Mouse (Mus musculus): ENCODE measurements around the gene Dcaf8. TPM values are rescaled to one million over a fixed set of nuclear protein-coding genes. Genes with fewer than 3 reads are reported as not detected.

The Dcaf8 gene
- 77.8 and 82.3 TPM in 2 replicates for polyA plus RNA-seq (2016; fragmentation: Nextera tagmentation; extraction: Ambion mirVana)

DNA sequence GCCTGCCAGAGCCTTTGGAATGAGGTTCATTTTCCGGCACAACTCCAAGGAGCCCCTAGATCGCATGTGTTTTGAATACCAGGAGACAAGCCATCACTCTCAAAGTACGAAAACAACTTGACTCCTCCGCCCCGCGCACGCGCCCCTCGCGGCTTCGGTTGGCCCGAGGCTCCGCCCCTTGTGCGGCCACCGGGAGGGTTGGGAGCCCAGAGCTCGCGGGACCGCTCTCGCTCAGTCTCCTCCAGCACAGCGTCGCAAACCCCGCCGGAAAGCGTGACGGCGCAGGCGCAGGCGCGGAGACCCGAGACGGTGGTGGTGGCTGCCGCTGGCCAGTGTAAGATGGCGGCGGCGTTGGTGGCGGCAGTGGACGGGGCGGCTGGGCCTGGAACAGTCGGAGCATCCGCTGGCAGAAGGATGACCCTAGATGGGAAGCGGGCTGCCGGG, at the start of gene Dcaf8:
Gene Dcaf8, plus strand, starts transcription at position 250 of the 444 bp plus-strand sequence.
- H3K27me3 ChIP-seq (replicated peaks): no peaks in the 10 kb centered on the region
- H3K27ac ChIP-seq: peak within 1 kb of the TSS; percentile 95
- peak within 1 kb of the TSS; percentile 97 for H3K9ac ChIP-seq
- H3K9me3 ChIP-seq (replicated peaks): no peaks in the 10 kb centered on the region
- peaks cover 35% of the 10 kb centered on the region for H3K4me1 ChIP-seq
- peaks cover 31% of the 10 kb centered on the region for H3K36me3 ChIP-seq
- peak; percentile 98 for ATAC-seq
- 0% methylated on average over 42 of the region's 42 CpGs for WGBS (ENCODE audit: insufficient replicate concordance)
- peak within 1 kb of the TSS; percentile 89 for H3K4me3 ChIP-seq
- peak within 1 kb of the TSS; percentile 71 for H3K4me2 ChIP-seq

DNA sequence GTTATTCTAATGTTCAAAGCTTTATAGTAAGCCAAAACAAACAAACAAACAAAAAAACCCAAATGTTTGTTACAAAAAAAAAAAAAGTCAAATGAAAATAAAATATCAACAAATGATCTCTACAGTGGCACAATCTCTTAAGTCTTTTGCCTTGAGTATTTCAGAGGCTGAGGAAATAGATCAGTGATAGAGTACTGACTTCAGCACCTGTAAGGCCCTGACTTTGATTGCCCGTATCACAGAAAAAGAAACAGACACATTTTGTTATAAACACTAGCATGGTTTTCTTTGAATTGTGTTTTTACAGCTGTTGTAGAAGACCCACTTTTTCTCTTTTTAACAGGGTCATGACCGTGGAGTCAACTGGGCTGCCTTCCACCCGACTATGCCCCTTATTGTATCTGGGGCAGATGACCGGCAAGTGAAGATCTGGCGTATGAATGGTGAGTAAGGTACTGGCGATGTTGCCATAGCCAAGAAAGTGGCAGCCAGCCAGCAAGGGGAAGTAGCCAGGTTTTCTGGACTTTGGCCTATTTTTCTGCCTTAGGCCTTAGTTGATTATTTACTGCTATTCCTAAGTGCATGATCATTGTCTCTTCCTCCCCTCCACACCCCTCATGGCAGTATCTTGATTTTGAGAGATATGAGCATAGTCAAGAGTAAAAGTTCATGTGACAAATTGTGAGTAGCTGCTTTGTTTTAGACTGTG, 48.4 kb upstream of the Dcaf8 start:
- H3K4me3 ChIP-seq: no peak overlapping the region
- no peaks in the 10 kb centered on the region for H3K4me1 ChIP-seq
- H3K36me3 ChIP-seq: peaks cover 83% of the 10 kb centered on the region
- no peak overlapping the region for H3K27ac ChIP-seq
- no peak overlapping the region for H3K4me2 ChIP-seq
- H3K9me3 ChIP-seq (replicated peaks): no peaks in the 10 kb centered on the region
- ATAC-seq: no peak
- H3K9ac ChIP-seq: no peak overlapping the region
- no peaks in the 10 kb centered on the region for H3K27me3 ChIP-seq (replicated peaks)
- 88% methylated on average over 6 of the region's 6 CpGs for WGBS (ENCODE audit: insufficient replicate concordance)

DNA sequence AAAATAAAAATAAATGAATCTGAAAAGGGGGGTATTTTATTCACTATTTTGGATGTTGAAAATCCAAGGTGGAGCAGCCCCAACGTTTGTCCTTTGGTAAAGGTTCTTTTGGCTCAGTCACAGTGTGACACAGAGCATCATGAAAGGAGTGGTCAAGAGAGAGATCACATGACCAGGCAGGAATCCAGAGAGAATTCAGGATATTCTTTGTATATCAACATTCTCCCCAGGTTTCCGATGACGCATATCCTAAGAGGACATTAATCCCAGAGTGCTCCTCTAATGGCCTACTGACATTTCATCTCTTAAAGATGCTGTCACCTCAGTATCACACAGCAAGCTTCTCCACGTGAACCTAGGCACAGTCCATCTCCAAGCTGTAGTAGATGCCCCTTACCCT, 44.3 kb upstream of the Dcaf8 start:
- 77% methylated on average over 4 of the region's 4 CpGs for WGBS (ENCODE audit: insufficient replicate concordance)
- H3K9ac ChIP-seq: no peak overlapping the region

DNA sequence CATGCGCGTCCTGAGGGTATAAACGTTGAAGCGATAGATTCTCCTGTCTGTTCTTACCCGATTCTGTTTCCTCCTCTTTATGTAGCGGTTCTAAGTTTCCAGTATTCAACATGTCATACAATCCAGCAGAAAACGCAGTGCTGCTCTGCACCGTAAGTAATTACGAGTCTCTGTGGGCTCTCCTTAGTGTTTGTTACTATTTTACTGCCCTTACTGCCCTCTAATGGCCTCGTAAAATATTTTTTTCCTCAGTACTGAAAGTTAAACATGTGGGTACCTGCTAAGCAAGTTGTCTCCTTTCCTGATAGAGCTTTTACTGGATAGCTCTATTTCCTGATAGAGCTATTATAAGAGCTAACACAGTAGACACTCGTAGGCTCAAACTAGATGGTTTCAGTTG, 42.8 kb upstream of the Dcaf8 start:
- Histone ChIP-seq H3K9me3 (replicated peaks) (no peaks in the 10 kb centered on the region), H3K4me1 (no peaks in the 10 kb centered on the region), H3K36me3 (peaks cover 98% of the 10 kb centered on the region), H3K9ac (no peak overlapping the region), H3K4me2 (no peak overlapping the region), H3K27me3 (replicated peaks) (no peaks in the 10 kb centered on the region), H3K27ac (no peak overlapping the region), H3K4me3 (no peak overlapping the region)
- no peak for ATAC-seq
- 88% methylated on average over 11 of the region's 11 CpGs for WGBS (ENCODE audit: insufficient replicate concordance)

More for the DNA sequence above, 44.3 kb upstream of the Dcaf8 start:
- no peaks in the 10 kb centered on the region for H3K27me3 ChIP-seq (replicated peaks)
- no peaks in the 10 kb centered on the region for H3K4me1 ChIP-seq
- no peak overlapping the region for H3K4me2 ChIP-seq
- no peak overlapping the region for H3K4me3 ChIP-seq
- no peak for ATAC-seq
- H3K27ac ChIP-seq: no peak overlapping the region
- peaks cover 95% of the 10 kb centered on the region for H3K36me3 ChIP-seq
- H3K9me3 ChIP-seq (replicated peaks): no peaks in the 10 kb centered on the region

DNA sequence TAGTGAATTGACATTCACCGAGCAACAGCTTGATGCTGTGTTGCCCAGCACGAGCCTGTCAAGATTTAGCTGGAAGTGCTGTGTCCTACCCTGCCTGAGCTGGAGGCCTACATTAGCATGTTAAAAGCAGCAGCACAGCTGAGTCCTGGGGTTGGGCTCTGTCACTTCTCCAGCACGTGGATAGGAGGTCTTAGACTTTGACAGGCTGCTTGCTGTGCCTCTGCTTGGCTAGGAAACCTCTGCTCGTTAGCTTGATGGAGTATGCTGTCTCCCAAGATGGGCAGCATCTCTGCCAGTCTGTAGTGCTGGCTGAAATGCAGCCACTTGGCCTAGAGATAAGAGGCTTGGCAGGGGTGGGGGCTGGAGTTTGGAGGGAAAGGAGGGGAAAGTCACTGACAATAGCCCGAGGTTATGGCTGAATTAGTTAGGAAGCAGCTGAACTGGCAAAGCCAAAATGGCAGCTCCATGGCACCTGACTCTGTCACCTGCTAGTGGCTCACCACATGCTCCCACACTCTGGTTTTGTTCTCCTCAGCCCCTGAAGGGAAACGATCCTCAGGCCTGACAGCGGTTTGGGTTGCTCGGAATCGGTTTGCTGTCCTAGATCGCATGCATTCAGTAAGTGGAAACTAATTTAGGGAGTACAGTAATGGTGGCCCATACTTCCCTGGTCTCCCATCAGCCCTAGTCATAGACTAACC, 40.0 kb upstream of the Dcaf8 start:
- no peak for ATAC-seq
- Histone ChIP-seq H3K9me3 (replicated peaks) (no peaks in the 10 kb centered on the region), H3K27me3 (replicated peaks) (no peaks in the 10 kb centered on the region), H3K36me3 (peaks cover 100% of the 10 kb centered on the region), H3K27ac (no peak overlapping the region), H3K4me1 (no peaks in the 10 kb centered on the region), H3K4me3 (no peak overlapping the region), H3K9ac (no peak overlapping the region), H3K4me2 (no peak overlapping the region)
- WGBS (ENCODE audit: insufficient replicate concordance): 86% methylated on average over 10 of the region's 10 CpGs

DNA sequence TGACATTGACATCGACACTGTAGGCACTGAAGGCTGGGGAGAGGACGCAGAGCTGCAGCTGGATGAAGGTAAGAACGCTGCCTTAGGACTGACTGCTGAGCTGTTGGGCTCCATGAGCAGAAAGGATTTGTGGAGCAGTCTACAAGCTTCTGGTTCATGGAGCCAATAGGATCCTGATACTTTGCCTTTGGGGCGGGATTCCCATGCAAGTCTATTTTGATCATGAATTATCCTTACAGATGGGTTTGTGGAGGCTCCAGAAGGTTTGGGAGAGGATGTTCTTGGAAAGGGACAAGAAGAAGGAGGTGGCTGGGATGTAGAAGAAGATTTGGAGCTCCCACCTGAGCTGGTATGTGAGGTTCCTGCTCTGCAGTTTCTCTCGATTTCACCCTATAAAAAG, 30.9 kb upstream of the Dcaf8 start:
- H3K9me3 ChIP-seq (replicated peaks): no peaks in the 10 kb centered on the region
- H3K27me3 ChIP-seq (replicated peaks): no peaks in the 10 kb centered on the region
- no peak overlapping the region for H3K27ac ChIP-seq
- no peak overlapping the region for H3K4me3 ChIP-seq
- H3K9ac ChIP-seq: no peak overlapping the region
- H3K4me1 ChIP-seq: no peaks in the 10 kb centered on the region
- 86% methylated on average over 5 of the region's 5 CpGs for WGBS (ENCODE audit: insufficient replicate concordance)
- no peak for ATAC-seq
- no peak overlapping the region for H3K4me2 ChIP-seq
- peaks cover 99% of the 10 kb centered on the region for H3K36me3 ChIP-seq

DNA sequence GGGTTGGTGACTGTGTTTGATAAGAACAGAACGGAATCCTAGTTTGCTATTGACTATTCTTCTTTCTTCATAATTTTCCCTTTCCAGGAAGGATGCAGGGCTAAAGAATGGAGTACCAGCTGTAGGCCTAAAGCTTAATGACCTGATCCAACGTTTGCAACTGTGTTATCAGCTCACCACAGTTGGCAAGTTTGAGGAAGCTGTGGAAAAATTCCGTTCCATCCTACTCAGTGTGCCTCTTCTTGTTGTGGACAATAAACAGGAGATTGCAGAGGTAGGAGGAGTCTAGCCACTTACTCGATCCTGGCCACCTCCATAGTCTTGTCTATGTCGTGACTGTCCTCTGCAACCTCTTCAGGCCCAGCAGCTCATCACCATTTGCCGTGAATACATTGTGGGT, 28.8 kb upstream of the Dcaf8 start:
- Histone ChIP-seq H3K4me2 (no peak overlapping the region), H3K27ac (no peak overlapping the region), H3K36me3 (peaks cover 96% of the 10 kb centered on the region), H3K27me3 (replicated peaks) (no peaks in the 10 kb centered on the region), H3K9me3 (replicated peaks) (no peaks in the 10 kb centered on the region), H3K4me3 (no peak overlapping the region), H3K9ac (no peak overlapping the region), H3K4me1 (no peaks in the 10 kb centered on the region)
- no peak for ATAC-seq
- WGBS (ENCODE audit: insufficient replicate concordance): 63% methylated on average over 6 of the region's 6 CpGs

DNA sequence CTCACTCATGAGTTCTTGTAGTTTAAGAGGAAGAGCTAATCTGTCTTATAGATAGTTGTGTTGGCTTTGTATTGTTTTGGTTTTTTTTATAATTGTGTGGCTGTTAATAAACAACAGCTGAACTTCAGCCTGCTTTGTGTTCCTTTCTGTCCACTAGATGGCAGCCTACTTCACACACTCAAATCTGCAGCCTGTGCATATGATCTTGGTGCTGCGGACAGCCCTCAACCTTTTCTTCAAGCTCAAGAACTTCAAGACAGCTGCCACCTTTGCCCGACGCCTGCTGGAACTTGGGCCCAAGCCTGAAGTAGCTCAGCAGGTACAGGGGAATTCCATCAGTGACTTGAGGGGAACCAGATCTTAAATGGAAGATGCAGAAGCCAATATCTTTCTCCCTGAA, 28.2 kb upstream of the Dcaf8 start:
- Histone ChIP-seq H3K27ac (no peak overlapping the region), H3K4me2 (no peak overlapping the region), H3K4me3 (no peak overlapping the region), H3K27me3 (replicated peaks) (no peaks in the 10 kb centered on the region), H3K9ac (no peak overlapping the region), H3K9me3 (replicated peaks) (no peaks in the 10 kb centered on the region), H3K36me3 (peaks cover 90% of the 10 kb centered on the region), H3K4me1 (no peaks in the 10 kb centered on the region)
- WGBS (ENCODE audit: insufficient replicate concordance): 61% methylated on average over 3 of the region's 3 CpGs
- ATAC-seq: no peak

DNA sequence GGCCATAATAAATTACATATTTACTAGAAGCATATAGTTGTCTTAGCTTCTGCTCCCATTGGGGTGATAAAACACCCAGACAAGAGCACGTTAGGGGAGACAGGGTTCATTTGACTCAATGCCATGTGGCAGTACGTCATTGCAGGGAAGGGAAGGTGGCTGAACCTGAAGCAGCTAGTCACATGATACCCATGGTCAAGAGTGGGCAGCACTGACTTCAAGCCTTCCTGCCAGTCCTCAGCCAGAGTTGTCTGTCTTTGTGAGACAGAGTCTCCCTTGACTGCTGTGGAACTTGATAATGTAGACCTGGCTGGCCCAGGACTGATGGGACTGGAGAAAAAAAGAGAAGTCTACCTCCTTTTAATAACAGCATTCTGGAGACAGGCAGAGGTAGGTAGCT, 25.2 kb upstream of the Dcaf8 start:
- Histone ChIP-seq H3K9ac (no peak overlapping the region), H3K4me1 (peaks cover 13% of the 10 kb centered on the region), H3K4me3 (no peak overlapping the region), H3K36me3 (peaks cover 60% of the 10 kb centered on the region), H3K27ac (no peak overlapping the region), H3K27me3 (replicated peaks) (no peaks in the 10 kb centered on the region), H3K9me3 (replicated peaks) (no peaks in the 10 kb centered on the region), H3K4me2 (no peak overlapping the region)
- 83% methylated on average over 2 of the region's 2 CpGs for WGBS (ENCODE audit: insufficient replicate concordance)
- no peak for ATAC-seq

DNA sequence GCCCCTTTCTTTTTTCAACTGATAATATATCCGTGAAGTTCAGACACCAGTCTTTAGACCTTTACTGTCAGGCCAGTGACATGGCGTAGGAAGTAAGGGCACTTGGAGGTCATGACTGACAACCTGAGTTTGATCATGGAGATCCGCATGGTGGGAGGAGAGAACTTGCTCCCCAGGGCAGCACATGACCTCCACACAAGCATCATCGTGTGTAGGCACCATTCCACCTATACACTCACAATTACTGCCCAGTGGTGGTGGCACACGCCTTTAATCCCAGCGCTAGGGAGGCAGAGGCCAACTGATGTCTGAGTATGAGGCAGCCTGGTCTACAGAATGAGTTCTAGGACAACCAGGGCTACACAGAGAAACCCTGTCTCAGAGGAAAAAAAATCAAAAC, 23.3 kb upstream of the Dcaf8 start:
- H3K27me3 ChIP-seq (replicated peaks): no peaks in the 10 kb centered on the region
- 71% methylated on average over 6 of the region's 6 CpGs for WGBS (ENCODE audit: insufficient replicate concordance)
- H3K4me1 ChIP-seq: peaks cover 17% of the 10 kb centered on the region
- no peak for ATAC-seq
- no peak overlapping the region for H3K27ac ChIP-seq
- H3K4me2 ChIP-seq: no peak overlapping the region
- peaks cover 53% of the 10 kb centered on the region for H3K36me3 ChIP-seq
- H3K9me3 ChIP-seq (replicated peaks): no peaks in the 10 kb centered on the region
- no peak overlapping the region for H3K9ac ChIP-seq
- H3K4me3 ChIP-seq: no peak overlapping the region

DNA sequence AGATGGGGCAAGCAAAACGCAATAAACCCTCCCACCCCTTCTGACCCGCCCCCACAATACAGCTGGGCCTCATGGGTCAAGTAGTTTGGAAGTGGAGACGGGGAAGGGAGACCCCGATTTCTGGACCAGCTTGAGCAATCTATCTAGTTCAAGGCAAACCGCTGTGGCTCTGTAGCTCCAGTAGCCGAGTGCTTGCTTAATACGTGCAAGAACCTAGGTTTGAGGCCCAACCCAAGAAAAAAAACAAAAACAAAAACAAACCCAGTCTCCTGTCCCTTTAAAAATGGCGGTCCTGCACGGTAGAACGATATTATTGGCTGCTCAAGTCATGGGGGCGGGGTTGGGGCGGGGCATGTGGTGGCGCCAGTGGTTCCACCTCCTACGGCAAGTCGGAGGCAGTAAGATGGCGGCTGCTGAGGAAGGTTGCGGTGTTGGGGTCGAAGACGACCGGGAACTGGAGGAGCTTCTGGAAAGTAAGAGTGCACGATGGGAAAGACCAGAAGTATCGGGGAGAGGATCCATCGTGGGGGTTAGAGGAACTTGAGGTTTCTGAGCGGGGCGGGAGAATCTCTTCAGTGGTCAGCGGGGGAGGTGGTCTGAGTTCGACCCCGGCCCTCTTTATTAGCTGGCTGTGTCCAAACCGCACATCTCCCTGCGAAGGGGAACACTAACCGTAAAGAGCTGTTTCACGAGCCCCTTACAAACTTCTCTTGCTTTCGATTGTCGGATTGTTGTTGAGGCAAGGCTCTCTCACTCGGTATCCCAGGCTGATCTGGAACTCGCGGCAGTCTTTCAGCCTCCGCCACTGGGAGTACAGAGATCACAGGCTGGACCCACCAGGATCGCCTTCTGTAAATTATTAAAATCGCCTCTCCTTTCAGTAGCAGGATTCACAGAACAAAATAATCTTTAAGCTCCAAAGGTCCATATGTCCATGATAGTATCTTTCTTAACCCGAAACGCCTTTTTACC, 21.2 kb upstream of the Dcaf8 start, which contains the start of gene Pex19:
Gene Pex19, plus strand, starts transcription at position 380 of the 972 bp plus-strand sequence.
- H3K27ac ChIP-seq: peak within 1 kb of the TSS; percentile 64
- H3K36me3 ChIP-seq: peaks cover 51% of the 10 kb centered on the region
- H3K4me1 ChIP-seq: peaks cover 17% of the 10 kb centered on the region
- ATAC-seq: peak; percentile 95
- peak within 1 kb of the TSS; percentile 83 for H3K9ac ChIP-seq
- H3K4me2 ChIP-seq: peak within 1 kb of the TSS; percentile 81
- H3K4me3 ChIP-seq: peak within 1 kb of the TSS; percentile 78
- H3K9me3 ChIP-seq (replicated peaks): no peaks in the 10 kb centered on the region
- 1% methylated on average over 42 of the region's 42 CpGs for WGBS (ENCODE audit: insufficient replicate concordance)
- H3K27me3 ChIP-seq (replicated peaks): no peaks in the 10 kb centered on the region

All from liver, embryonic 12.5 days (tissue).